Mouse (Mus musculus) adrenal gland, postnatal 25 days (tissue): ENCODE data around the gene Dach1. TPM values are rescaled to one million over a fixed set of nuclear protein-coding genes. Genes with fewer than 3 reads are reported as not detected.

Experiments
- DNase-seq: peaks from one replicate; pipeline ENCODE4 v3.0.0; 2021; ENCODE audit warnings: mixed read lengths
- total RNA-seq: library from RNA; stranded (reverse); gene quantifications from 2 replicates; pipeline ENCODE4 v1.2.3, GENCODE M21; 2021

Dach1 gene
- total RNA-seq, 1 experiment from 2014 or later: 6.7 TPM

- no peak for DNase-seq
These were observed 132.4 kb downstream of the Dach1 start for GRCm38 (mm10) chr14:98037175-98037574.

DNA sequence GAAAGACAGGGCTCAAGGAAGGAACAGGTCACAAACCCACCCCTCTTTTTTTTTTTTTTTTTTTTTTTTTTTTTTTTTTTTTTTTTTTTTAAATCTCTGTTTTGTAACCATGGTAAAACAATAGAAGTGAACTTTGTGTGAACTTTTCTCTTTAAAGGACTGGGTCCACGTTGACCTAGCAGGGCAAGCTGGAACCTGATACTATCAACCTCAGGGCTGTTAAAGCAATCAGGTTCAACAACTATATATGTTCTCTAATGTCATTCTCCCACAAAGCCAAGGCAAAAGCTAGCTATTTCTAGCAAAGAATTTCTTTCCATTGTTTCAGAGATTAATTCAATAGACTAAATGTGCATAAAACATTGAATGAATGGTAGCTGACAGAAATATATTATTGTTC lies 134.3 kb downstream of the Dach1 start:
- no peak for DNase-seq

GRCm38 (mm10) chr14:98023540-98023939 lies 146.0 kb downstream of the Dach1 start:
- no peak for DNase-seq

DNA sequence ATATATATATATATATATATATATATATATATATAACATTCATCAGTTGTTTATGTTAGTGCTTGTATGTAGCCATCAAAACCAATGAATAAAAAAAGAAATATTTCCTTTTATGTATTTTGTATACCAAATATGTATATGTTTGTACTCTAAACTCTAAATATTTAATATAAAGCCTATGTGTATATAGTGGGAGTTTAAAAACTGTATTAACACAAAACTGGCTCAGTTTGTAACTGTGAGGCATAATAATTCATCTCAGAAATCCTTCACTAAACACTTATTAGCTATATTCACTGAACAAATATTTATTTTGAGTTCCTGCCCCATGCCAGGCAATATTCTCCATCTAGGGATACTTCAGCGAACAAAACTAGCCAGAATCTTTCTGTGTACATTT lies 155.5 kb downstream of the Dach1 start:
- DNase-seq: no peak

GRCm38 (mm10) chr14:98008501-98008900 lies 161.1 kb downstream of the Dach1 start:
- no peak for DNase-seq

DNA sequence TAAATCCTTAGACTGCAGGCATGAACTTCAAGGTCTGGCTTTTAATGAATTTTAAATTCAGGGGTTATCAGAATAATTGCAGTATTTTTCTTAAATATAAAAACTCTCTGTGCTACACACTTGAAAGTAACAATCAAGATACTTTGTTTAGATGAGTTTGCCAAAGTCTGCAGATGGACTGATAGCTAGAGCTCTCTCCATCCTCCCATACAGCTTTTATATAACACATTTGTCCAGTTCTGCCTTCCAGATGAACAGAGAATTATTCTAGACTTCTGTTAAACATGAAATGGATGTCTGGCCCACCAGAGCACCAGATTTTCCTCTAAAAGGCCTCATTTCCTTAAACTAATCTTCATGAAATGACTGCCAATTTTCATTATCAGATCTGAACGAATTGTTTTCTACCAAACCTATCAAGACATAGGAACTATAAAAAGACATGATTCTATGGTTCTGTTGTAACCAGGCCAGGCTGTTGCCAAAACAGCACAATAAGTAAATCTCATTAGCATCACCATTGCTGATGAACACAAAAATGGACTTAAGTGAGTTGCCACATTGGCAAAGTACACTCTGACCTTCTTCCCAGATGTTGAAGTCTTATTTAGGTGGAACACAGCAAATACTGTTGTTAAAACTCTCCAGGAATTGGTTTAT lies 167.4 kb downstream of the Dach1 start:
- DNase-seq: no peak

GRCm38 (mm10) chr14:97998584-97998983 lies 171.0 kb downstream of the Dach1 start:
- no peak for DNase-seq

- no peak for DNase-seq
These were observed 186.3 kb downstream of the Dach1 start for GRCm38 (mm10) chr14:97983251-97983650.

GRCm38 (mm10) chr14:97982676-97983075 lies 186.9 kb downstream of the Dach1 start:
- no peak for DNase-seq

- DNase-seq: no peak
These were observed 188.7 kb downstream of the Dach1 start for GRCm38 (mm10) chr14:97980879-97981278.

DNA sequence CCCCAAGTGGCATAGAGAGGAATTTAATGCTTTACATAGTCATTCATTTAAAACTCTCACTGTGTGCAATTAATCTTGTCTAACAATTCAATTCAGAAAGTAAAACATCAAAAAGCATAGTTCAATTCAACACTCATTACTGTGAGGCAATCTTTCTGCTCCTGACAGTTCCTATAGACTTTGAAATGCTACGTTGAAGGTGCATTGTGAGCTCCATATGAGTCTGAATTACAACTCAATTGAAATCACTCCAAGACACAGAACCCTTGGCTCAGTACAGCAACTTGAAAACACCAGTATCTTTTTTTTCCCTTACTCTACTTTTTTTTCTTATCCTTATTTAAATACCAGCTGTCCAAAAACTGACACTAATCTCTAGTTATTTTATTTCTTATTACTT lies 193.5 kb downstream of the Dach1 start:
- DNase-seq: no peak

DNA sequence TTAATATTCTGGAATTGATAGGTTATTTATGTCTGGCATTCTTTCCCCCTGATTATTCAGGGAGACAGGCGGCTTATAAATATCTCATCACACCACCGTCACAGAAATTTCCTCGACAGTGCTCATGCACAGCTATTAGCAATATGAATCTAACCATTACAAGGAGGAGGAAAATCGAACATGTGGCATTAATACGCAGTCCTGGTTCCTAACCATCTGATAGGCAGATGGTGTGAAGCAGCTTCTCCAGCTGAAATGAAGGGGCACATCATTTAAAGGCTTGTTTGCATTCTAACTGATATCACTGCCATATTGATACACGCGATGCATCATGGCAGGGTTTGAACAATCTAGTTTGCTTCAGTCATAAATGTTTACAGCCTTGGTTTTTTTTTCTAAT lies 194.1 kb downstream of the Dach1 start:
- DNase-seq: no peak

DNA sequence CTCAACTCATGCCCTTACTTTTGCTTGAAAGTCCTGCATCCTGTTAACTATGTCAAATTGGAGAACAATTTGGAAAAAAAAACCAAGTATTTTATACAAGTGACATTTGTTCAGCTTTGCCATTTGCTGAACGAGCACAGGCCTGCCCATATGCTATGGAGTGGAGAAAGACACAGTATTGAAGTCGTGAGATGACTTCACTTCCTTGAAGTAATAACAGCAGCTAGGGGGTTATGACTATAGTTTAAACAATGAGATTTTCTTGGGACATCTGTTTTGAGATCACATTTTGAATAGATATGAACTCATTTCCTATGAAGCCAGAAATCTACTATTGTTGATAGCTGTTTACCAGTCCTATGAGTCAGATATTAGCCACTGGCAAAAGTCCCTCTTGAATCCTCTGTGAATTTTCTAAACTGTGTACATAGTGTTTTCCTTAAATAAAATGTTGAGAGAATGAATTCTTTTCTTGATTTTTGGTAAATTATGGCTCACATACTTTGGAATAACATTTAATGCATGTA lies 205.0 kb downstream of the Dach1 start:
- no peak for DNase-seq

DNA sequence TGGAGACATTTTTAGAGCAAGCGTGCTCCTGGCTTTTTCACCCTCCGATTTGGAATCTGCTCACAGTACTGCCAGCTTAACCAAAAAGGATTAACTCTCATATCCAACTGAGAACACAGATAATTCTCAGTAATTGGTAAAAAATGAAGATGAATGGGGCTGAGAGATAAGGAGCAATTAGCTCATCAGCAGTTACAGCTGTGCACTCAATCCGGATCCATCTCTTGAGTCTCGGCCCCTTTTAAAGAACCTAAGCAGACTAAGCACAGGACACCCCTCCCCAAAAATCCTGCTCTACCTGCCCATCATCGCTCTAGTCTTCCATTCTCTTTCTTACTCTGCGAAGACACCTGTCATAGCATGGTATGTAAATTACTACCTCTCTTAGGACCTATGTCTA lies 205.9 kb downstream of the Dach1 start:
- no peak for DNase-seq

GRCm38 (mm10) chr14:97956356-97956755 lies 213.2 kb downstream of the Dach1 start:
- no peak for DNase-seq

DNA sequence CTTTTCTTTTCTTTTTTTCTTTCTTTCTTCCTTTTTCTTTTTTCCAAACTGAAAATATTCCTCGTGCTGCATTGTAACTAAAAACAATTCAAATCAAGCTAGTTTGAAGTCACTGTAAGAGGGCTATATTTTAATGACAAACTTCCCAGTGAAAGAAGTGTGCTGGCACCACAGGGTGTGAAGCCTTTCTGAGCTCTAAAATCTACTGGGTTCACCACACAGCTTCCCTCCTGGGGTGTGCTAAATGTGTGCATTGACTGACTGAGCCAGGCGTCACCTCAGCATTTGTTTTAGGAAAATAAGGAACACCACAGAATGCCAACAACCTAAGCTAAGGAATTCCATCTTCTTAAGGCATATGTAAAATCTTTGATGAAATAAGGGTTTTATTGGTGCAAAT lies 224.1 kb downstream of the Dach1 start:
- no peak for DNase-seq

- DNase-seq: no peak
These were observed 224.8 kb downstream of the Dach1 start for GRCm38 (mm10) chr14:97944643-97945268.

DNA sequence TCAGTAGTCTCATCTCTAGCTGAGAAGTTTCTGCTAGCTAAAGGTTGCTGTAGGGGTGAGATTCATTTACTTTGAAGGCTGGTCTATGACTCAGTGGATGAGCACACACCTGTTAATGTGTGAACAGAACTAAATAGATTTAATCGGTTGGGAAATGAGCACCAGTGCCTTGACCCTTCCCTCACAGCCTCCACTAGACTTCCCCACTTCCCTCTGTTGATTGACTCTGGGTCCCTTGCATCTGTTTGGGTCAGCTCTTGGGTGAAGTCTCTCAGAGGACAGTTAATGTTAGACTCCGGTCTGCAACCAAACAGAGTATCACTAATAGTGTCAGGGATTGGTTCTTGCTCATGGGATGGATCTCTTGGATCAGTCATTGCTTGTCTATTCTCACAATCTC lies 227.2 kb downstream of the Dach1 start:
- DNase-seq: no peak

DNA sequence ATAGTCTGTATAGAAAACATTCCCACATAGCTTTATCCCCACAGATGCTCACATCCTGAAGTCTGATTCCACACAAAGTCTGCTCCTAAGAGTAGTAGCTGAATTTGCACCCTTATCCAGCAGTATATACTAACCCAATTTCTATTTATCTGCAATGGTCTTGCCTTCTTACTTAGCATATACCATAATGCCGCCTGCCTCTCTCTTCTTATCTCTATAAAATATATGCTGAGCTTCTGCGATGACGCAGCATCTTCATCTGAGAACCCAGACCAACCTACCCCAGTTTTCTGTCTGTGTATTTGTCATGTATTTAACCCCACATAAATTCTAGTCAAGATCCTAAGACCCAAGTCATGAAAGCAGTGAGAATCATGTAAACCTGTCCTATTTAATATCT lies 272.9 kb downstream of the Dach1 start:
- DNase-seq: no peak

GRCm38 (mm10) chr14:97881976-97882375 lies 287.6 kb downstream of the Dach1 start:
- no peak for DNase-seq

GRCm38 (mm10) chr14:97871001-97871400 lies 298.6 kb downstream of the Dach1 start:
- no peak for DNase-seq

DNA sequence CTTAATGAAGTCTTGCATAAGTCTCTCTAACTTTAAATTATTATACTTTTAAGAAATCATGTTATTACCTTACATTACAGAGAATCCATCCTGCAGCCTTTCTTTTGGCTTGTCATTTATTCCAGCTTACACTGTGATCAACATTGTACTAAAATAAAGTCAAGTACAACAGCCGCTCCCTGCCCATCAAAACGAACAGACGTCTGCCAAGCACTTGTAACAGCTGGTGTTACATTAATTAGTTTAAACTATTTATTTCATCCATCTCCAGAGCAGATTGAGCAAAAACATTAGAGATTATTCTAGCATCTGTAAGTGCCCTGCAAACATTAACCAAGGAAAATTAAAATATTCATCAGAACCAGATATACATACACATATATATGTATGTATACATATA lies 311.2 kb downstream of the Dach1 start:
- DNase-seq: no peak

DNA sequence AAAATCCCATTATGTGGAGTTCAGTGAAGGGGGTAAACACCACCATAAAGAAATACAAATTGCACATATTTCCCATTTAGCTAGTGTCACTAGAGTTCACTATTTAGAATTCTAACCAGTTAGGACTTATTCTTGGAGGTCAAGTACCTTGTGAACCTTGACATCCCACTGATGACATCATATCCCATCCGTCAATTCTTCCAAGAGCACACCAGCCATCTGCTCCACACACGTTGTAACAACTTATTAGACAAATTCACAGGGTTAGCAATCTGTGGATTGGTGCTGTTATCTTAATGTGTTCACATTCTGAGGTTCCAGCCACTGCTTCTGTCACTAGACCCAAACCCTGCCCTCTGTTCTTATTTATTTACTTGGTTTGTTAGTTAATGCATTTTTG lies 312.3 kb downstream of the Dach1 start:
- DNase-seq: no peak

DNA sequence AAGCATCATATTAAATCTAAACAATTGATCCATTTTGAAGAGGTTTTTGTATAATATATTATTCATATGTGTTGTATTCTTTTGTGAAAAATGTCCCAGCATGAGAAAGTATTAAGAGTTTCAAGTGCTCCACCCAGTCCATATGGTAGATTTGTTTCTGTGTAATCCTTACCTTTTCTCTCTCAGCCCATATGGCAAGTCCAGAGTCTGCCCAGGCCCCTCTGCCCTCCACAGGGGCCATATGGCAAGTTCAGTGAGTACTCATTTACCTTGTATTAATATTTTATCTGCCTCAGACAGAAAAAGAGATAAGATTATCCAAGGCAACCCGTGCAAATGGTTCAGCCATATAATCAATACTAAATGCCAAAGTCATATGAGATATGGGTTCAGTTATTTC lies 314.2 kb downstream of the Dach1 start:
- no peak for DNase-seq
